Mouse (Mus musculus) ES-E14 (cell line): ENCODE results near the gene Fis1.

ENCODE experiments used
- CHD2 ChIP-seq: IDR thresholded peaks from 2 replicates; pipeline ENCODE4 v1.6.1; 2014; ENCODE audit warnings: mild to moderate bottlenecking, low read depth, low read length, inconsistent platforms
- MAFK ChIP-seq: IDR thresholded peaks from 2 replicates; pipeline ENCODE4 v1.6.1; 2014; ENCODE audit warnings: mild to moderate bottlenecking, low read depth, low read length, inconsistent platforms; ENCODE audit not compliant: insufficient read depth
- ZC3H11A ChIP-seq: IDR thresholded peaks from 2 replicates; pipeline ENCODE4 v1.6.1; 2012; ENCODE audit warnings: low read depth, mild to moderate bottlenecking, inconsistent platforms, low read length, borderline replicate concordance
- ZNF384 ChIP-seq: IDR thresholded peaks from 2 replicates; pipeline ENCODE4 v1.6.1; 2012; ENCODE audit warnings: low read depth, low read length, inconsistent platforms

GRCm38 (mm10) chr5:136965686-136966085, 12.6 kb downstream of the Fis1 start:
- no peak for TF ChIP-seq ZC3H11A
- TF ChIP-seq ZNF384: no peak
- no peak for TF ChIP-seq CHD2
- TF ChIP-seq MAFK: no peak
